Mouse (Mus musculus) testis, adult 2 months (tissue): ENCODE measurements around the gene Evi2a.

Experiments used
- CTCF ChIP-seq: fragments of 200-500 bp; IDR thresholded peaks from 2 replicates; pipeline ENCODE4 v1.5.1; 2012; ENCODE audit warnings: low read depth, mild to moderate bottlenecking, inconsistent platforms, low read length, moderate library complexity; ENCODE audit not compliant: control insufficient read depth, insufficient read depth, insufficient replicate concordance
- POLR2A ChIP-seq: fragments of 200-500 bp; IDR thresholded peaks from 2 replicates; pipeline ENCODE4 v1.6.1; 2012; ENCODE audit warnings: low read depth, mild to moderate bottlenecking, inconsistent platforms, low read length, moderate library complexity; ENCODE audit not compliant: control insufficient read depth

- TF ChIP-seq CTCF (no peak), POLR2A (no peak)
These were observed 11.1 kb downstream of the Evi2a start for GRCm38 (mm10) chr11:79519299-79519698.
